Mouse (Mus musculus): ENCODE measurements around the gene Usp9x. TPM values are rescaled to one million over a fixed set of nuclear protein-coding genes. Genes with fewer than 3 reads are reported as not detected.

The Usp9x gene
- polyA plus RNA-seq, 2 experiments from 2014 or later, result 27.6 to 31.0 TPM

DNA sequence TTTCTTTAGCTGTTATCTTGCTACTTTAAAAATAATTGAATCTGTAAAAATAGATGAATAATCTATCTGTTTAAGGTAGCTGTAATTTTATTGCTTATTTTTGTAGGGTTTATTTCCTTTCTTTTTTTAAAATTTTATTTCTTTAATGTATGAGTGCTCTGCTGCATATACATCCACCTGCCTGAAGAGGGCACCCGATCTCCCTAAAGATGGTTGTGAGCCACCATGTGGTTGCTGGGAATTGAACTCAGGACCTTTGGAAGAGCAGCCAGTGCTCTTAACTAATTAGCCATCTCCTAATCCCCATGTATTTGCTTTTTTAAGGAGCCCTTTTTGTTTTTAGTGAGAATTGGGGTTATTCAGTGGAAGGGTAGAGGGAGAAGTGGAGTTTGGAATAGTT is 14.3 kb downstream of the Usp9x start:
- no peak for ATAC-seq

DNA sequence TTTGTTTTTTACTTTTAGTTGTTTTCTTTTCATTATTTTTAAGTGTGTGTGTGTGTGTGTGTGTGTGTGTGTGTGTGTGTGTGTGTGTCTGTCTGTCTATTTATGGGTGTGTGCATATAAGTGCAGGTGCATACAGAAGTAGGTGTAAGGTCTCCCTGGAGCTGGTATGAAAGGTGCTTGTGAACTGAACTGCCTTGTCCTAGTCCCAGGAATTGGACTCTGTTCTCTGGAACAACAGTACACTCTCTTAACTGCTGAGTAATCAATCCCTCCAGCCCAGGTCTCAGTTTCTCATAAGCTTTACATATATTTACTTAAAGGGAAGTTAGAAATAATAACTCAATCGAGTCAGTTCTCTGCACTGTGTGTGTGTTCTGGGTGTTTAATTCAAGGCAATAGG is 25.7 kb downstream of the Usp9x start:
- no peak for ATAC-seq

DNA sequence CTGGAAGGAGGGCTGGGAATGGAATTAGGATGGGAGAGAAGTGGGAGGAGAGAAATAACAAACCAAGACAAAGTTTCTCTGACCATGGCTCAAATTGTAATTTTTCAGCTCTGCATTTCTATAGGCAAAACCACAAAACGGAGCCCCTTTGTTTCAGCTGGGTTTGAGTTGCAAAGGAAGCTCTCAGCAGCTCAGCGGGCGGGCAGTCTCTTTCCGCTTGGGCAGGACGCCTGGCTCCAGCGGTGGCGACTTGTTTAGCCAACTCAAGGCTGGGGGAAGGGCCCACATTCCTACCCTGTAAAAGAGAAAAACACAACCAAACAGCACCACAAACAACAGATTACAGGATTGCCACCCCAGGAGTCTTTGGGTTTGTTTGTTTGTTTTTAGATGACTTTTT is 135.2 kb downstream of the Usp9x start:
- ATAC-seq, result no peak

DNA sequence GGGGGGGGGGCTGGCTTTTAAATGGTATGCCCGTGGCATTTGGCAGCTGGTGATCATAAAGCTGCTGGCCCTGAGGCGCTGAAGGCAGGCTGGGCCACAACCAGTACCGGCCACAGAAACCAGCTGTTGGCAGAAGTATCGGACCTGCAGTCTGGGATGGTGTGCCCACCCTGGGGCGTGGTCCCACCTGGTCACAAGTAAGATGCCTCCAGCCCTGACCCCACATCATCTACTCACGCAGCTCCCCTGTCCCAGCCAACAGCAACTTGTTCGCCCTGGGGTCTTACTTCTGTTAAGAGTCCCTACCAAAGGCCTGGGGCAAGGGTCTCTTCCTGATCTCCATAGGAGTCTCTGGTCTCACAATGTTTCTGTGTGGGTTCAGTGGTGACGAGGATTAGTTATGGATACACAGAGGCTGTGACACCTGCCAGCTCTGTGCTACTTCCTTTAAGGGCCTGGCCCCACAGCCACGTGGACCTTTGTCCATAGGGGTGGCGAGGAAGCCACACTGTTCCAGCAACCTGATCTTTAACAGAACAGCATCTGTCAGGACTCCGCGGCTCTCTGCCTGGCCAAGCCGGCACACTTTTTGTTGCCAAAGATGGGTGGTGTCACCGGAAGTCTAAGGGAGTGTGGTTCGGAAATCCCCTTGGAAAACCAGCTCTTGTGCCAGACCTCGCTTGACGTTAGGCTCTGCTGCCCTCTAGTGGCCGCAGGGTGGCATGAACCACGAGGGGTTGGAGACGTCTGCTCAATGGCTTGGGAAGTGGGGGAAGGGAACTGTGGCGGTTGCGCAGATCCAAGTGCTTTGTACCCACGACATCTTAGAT is 136.4 kb downstream of the Usp9x start:
- peak; percentile 87 for ATAC-seq

DNA sequence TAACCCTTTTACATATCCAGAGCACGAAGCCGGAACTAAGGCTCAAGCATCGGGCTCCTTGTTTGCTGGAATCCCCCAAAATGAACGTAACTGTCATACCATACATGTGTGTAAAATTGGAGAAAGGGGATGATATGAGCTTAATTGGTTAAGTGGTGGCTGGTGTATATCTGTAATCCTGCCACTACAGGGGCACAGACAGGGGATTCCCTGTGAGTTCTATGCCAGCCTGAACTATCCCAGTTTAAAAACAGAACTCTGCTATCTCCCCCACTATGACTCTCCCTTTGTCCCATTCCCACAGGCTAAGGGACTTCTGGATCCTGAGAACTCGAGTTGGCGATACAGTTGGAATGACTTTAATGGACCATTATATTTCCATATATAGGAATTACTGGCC is 137.1 kb downstream of the Usp9x start:
- no peak for ATAC-seq

DNA sequence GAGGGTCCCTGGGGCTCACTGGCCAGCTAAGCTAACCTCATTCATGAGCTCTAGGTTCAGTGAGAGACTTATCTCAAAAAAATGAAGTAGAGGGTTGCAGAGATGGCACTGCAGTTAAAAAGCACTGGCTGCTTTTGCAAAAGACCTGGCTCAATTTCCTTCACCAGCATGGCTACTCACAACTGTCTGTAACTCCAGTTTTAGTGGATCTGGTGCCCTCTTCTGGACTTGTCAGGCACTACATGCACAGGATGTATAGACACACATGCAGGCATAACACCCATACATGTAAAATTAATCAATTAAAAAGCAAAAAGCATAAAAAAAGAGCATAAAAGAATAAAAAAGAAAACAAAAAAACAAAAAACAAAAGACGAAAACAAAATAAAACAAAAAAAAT is 143.0 kb downstream of the Usp9x start:
- no peak for ATAC-seq

Other genes starting within 250 kb of the Usp9x start
- 10 to 100 TPM; 33.9 to 42.2 TPM for gene Ddx3x, start 209.5 kb downstream of the Usp9x start, polyA plus RNA-seq (2017; shearing (Covaris generic))